Mouse (Mus musculus) ovary, postnatal 10 days (tissue): ENCODE data around the gene Mybpc3.
A peak's percentile ranks its signal among the peaks of the same experiment; 100 is the strongest.
"Not testable (repeated sequence)": the region's sequence is repeated elsewhere in the genome, so short reads cannot be mapped to it uniquely, and the experiment has no call there.

Source experiments
- DNase-seq: peaks from one replicate; pipeline ENCODE4 v3.0.0; 2022; ENCODE audit warnings: low spot score

The Mybpc3 gene

GRCm38 (mm10) chr2:91087453-91087852, 30.5 kb upstream of the Mybpc3 start:
- no peak for DNase-seq

- no peak for DNase-seq
Measured at GRCm38 (mm10) chr2:91088987-91089386, 29.0 kb upstream of the Mybpc3 start.

DNA sequence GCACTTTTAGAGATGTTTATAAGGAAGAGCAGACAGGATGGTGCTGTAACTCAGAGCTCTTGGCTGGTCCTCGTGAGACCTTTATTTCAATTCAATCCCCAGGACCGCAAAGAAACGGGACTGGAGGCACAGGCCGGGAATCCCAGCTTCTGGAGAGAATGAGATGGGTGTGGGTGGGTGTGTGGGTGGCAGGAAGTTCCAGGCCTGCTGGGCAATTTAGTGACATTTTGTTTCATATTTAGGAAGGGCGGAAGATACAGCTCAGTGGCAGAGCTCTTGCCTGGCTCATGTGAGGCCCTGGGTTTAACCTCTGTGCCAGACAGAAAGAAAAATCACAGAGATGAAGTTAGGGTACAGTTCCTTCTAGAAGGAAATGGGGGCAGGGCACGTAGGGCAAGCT, 27.7 kb upstream of the Mybpc3 start:
- no peak for DNase-seq

- no peak for DNase-seq
Measured at GRCm38 (mm10) chr2:91090827-91091226, 27.1 kb upstream of the Mybpc3 start.

DNA sequence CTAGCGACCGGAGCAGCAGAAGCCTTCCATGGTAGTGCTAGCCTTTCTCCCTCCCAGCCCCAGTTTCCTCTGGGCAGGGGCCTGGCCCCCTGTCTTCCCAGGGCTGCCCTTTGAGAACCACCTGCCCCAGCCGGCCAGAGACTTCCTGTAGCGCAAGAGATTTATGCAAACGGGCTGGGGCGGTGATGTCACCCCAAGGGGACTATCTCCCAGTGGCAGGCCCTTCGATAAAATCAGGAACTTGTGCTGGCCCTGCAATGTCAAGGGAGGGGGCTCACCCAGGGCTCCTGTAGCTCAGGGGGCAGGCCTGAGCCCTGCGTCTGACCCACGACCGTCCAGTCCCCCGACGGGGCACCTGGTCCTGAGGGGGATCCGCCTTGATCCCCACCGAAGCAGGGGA, 21.4 kb upstream of the Mybpc3 start:
- DNase-seq, result no peak

DNA sequence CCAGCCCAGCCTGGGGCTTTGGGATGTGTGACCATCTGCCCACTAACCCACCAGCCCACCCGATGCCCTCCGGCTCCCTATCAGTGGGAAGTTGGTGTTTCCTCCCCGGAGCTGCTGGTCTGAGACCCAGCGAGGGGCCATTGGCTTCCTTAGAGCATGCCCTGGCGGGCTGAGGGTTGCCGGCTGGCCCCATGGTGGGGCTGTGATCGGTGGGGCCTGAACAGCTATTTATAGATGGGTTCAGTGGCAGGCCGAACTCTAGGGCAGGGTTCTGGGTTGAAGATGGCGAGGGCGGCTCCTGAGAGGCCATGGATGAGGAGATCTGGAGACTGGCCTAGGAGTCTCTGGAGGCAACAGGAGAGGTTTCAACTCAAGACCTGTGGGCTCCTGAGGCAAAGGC, 20.9 kb upstream of the Mybpc3 start:
- DNase-seq, result no peak

- no peak for DNase-seq
Measured at GRCm38 (mm10) chr2:91098156-91098555, 19.8 kb upstream of the Mybpc3 start.

DNA sequence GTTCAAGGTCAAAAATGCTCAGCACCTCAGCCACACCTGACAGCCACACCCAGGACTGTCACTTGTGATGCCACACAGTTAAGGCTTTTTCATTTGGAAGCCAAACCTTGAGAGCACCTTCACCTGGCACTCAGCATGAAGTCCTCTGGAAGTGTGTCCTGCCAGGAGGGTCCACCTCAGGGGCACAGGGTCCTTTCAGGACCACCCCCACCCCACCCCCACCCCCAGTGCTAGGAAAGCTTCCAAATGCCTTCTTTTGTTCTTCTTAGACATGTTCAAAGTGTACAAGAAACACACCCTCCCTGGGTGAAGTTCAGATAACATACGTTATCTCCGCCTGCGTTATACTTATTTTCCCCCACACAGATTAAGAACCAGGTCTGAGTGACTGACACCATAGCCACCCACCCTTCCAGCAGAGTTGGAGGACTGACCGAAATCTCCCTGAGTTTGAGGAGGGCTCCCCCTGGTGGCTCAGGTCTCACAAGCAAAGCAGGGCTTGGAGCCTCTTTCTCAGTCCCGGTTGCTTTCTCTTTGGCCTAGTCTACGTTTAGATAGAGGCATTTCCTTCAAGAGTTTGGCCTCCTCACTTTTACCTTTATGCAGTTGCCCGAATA, 16.7 kb upstream of the Mybpc3 start:
- DNase-seq, result peak; percentile 83

DNA sequence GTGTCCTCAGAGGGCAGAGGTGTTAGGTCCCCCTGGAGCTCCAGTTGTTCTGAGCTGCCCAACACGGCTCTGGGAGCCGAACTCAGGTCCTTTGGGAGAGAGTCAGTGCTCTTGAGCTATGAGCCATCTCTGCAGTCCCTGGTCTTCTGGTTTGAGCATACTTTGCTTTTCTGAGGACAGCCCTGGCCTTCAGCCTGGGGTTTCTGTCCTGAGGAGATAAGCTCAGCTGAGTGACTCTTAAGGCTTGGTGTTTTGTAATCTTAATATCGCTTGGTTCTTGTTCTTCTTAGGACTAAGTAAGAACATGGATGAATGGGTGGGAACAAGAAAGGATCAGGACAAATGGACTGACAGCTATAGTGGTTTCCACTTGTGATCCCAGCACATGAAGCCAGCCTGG, 9.8 kb upstream of the Mybpc3 start:
- DNase-seq, result no peak

GRCm38 (mm10) chr2:91109241-91109640, 8.7 kb upstream of the Mybpc3 start:
- no peak for DNase-seq

- no peak for DNase-seq
Measured at GRCm38 (mm10) chr2:91109807-91110385, 8.0 kb upstream of the Mybpc3 start.

GRCm38 (mm10) chr2:91110429-91110828, 7.5 kb upstream of the Mybpc3 start:
- no peak for DNase-seq

- not testable (repeated sequence) for DNase-seq
Measured at GRCm38 (mm10) chr2:91111832-91112231, 6.1 kb upstream of the Mybpc3 start.

- DNase-seq, result no peak
Measured at GRCm38 (mm10) chr2:91112491-91112890, 5.5 kb upstream of the Mybpc3 start.

- DNase-seq, result no peak
Measured at GRCm38 (mm10) chr2:91113334-91113733, 4.6 kb upstream of the Mybpc3 start.

DNA sequence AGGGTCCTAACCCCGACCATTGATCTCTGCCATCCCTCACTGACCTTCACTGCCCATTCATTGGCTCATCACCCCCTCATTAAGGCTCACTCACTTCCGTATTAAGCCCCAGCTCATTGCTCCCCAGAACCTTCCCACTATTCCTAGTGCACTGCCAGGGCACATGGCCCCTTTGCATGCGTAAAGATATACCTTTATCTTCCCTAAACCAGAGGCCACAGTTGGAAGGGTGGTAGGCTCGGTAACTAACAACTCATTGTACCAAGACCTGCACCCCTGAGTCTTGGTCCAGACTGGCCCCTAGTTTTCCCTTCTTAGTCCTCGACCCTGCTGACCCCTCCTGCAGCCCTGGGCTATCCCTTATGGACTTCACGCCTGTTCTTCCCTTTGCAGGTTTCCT, 4.1 kb upstream of the Mybpc3 start:
- DNase-seq, result no peak

DNA sequence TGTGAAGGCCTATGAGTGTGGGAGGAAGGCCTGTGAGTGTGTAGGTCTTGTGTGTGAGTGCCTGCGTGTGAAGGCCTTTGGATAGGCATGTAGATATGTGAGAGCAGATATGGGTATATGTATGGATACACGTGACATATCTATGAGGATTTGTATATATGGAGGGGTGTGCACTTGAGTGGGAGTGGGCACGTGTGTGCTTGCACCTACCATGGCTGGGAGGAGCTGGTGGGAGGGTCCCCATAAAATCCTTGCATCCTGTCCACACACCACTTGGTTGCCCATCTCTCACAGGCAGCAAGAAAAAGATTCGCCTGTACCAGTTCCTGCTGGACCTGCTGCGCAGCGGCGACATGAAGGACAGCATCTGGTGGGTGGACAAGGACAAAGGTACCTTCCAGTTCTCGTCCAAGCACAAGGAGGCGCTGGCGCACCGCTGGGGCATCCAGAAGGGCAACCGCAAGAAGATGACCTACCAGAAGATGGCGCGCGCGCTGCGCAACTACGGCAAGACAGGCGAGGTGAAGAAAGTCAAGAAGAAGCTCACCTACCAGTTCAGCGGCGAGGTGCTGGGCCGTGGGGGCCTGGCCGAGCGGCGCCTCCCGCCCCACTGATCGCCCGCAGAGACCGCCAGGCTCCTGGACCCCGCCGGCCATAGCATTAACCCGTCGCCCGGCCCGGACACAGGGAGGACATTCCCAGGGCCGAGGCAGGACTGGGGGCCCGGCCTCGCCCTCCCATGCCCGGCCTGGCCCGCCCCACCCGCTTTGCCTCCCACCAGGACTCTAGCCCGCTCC, 3.0 kb upstream of the Mybpc3 start:
- peak; percentile 95 for DNase-seq

GRCm38 (mm10) chr2:91115578-91115970, 2.4 kb upstream of the Mybpc3 start:
- DNase-seq, result no peak

DNA sequence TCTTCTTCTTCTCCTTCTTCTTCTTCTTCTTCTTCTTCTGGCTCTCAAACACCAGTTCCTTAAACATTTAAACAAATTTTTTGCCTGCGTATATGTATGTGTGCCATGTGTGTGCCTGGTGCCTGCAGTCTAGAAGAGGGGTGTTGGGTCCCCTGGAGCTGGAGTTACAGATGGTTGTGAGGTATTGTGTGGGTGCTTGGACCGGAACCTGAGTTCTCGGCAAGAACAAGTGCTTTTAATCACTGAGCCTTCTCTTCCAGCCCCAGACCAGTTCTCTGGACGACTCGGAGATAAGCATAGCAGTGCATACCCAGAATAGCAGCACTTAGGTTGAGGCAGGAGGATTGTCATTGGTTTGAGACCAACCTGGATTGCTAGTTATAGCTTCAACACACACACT, 1.1 kb upstream of the Mybpc3 start:
- DNase-seq, result no peak

DNA sequence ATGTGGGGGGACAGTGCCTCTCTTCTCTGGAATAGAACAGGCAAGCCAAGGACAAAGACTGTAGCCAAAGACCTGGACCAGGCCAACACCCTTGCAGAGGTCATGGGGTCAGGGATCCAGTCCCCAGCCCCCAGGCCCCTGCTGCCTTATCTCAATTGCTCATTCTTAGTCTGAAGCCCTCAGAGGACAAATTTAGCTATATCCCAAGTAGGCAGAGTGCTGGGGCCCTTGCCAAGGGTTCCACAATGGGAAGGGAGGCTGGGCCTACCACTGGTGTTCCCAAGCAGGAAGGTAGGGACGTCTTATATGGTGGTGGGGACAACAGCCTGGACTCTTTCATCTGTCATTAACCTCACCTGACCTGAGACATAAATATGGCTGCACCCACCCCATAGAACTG, 703 bp downstream of the Mybpc3 start:
- no peak for DNase-seq

GRCm38 (mm10) chr2:91119061-91119460, 1.1 kb downstream of the Mybpc3 start:
- no peak for DNase-seq

DNA sequence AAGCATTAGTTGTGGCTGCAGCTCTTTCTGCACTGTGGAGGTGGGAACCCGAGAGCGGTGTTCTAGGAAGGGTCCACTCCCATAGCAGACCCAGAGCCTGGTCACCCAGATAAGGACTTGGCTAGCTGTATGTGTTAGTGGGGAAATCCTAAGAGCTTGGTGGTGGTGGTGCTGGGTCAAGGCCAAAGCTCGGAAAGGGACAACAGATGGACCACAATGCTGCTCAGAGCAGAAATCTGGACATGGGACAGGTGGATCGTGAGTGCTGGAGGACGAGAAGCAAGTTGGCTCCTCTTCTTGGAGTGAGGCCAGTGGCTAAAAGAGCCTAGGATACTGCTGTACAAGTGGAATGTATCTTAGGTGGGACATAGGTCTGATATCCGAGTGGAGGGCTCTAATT, 1.6 kb downstream of the Mybpc3 start:
- no peak for DNase-seq

DNA sequence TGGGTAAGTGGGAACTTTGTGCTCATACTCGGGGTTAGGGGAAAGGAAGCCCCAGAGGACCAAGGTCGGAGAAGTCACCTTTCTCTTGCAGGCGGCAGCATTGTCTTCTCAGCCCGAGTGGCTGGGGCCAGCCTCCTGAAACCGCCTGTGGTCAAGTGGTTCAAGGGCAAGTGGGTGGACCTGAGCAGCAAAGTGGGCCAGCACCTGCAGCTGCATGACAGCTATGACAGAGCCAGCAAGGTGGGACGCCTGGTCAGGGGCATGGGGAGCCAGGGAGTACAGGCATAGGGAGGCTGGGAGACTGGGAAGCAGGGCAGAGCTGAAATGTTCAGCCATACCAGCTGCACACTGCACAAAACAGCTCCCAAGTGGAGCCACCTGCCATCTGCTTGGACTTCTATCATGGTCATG, 2.3 kb downstream of the Mybpc3 start:
- no peak for DNase-seq

- DNase-seq, result no peak
Measured at GRCm38 (mm10) chr2:91121011-91121410, 3.1 kb downstream of the Mybpc3 start.
